Mouse (Mus musculus) lung, postnatal 0 days (tissue): ENCODE measurements around the gene Gpr132.

ENCODE experiments used
- CTCF ChIP-seq: IDR thresholded peaks from 2 replicates; pipeline ENCODE4 v1.5.1; 2016; ENCODE audit warnings: antibody characterized with exemption, mild to moderate bottlenecking
- EP300 ChIP-seq: IDR thresholded peaks from 2 replicates; pipeline ENCODE4 v1.6.1; 2016; ENCODE audit warnings: antibody characterized with exemption, mild to moderate bottlenecking, control low read depth

DNA sequence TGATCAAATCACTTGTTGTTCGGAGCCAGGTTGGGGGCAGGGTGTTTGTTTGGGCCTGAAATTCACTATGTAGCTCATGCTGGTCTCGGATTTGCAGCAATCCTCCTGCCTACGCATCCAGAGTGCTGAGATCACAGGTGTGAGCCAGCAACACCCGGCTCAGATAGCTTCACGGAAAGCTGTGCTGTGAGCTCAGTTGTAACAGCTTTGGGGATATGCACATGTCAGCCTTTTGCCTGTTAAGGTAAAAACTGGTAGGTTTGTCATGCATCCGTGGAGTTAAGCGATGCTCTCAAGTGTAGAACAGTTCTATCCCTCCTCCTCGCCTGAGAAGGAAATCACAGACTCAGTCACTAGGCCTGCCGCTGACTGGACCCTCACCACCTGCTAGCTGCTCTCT, 32.6 kb upstream of the Gpr132 start:
- no peak for TF ChIP-seq CTCF
- no peak for TF ChIP-seq EP300
